Mouse (Mus musculus) liver, postnatal 0 days (tissue): ENCODE data around the gene Ywhab.

Source experiments
- CTCF ChIP-seq: sonication (generic); IDR thresholded peaks from 2 replicates; pipeline ENCODE4 v1.5.1; 2016; ENCODE audit warnings: antibody characterized with exemption, low read depth
- EP300 ChIP-seq: IDR thresholded peaks from 2 replicates; pipeline ENCODE4 v1.6.1; 2016; ENCODE audit warnings: antibody characterized with exemption, low read depth, mild to moderate bottlenecking

DNA sequence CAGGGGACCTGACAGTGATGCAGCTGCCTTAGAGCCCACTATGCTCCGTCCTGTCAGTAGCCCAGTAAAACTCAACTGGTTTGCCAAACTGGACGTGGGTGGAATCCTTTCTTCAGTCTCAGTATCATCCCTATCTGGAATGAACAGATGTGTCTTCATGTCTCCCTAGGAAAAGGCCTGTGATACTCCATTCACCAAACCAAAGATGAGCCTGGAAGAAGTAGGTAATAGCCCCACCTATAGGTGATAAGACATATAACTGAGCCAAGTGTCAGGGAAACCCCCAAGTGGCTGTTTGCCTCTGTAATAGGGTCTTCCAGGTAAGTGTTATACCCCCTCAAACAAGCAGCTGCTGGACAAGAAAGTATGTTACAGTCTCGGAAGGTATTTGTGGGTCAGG is 24.1 kb downstream of the Ywhab start:
- TF ChIP-seq CTCF (peak; percentile 45; the same call in 1 of the 2 replicates), EP300 (no peak)
